Mouse (Mus musculus): Measurements from ENCODE around the gene Grid1. TPM values are rescaled to one million over a fixed set of nuclear protein-coding genes. Genes with fewer than 3 reads are reported as not detected.

Grid1 gene
- total and polyA plus RNA-seq, 3 experiments, result 0.05 TPM; not detected in 2

DNA sequence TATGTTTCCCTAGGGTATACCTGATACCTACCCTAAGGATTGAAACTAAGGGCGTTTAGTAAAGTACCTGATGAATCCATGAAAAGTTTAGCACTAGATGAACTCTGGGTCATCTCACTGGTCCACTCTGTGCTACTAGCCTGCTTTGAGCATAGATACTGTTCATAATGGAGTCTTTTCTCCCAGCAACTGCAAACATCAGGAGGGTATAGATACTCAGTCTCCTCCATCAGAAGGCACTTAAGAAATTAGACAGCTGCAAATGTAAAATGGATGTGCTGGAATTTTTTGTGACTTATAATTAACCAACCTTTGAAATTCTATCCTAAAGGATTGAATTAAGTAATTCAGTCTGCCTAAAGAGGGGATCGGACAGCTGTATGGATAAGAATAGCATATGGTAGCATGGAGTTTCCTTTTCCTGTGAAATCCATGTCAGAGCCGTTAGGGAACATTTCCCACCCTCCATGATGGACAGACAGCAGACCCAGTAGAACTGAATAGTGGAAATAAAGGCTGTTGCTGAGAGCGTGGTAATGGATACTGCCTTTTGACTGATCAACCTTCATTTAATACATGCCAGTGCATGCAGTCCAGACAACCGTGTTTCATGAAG lies 303.5 kb downstream of the Grid1 start:
- H3K9me3 ChIP-seq (replicated peaks), result no peaks in the 10 kb centered on the region
- no peaks in the 10 kb centered on the region for H3K36me3 ChIP-seq (replicated peaks)
- ATAC-seq (ENCODE audit: extremely low read depth, insufficient number of reproducible peaks, low FRiP score, poor library complexity, severe bottlenecking) (no peak), DNase-seq (ENCODE audit: low spot score) (no peak)
- no peaks in the 10 kb centered on the region for H3K27me3 ChIP-seq (ENCODE audit: insufficient read depth, low read length)
- no peak overlapping the region for H3K4me3 ChIP-seq (ENCODE audit: low read depth, low read length)
- TF ChIP-seq GATA1 (IDR thresholded peaks at IDR 0.05; ENCODE audit: borderline replicate concordance, low read length) (no peak), CTCF (IDR thresholded peaks at IDR 0.05; ENCODE audit: low read depth, low read length) (no peak), TAL1 (conservative IDR thresholded peaks at IDR 0.05; ENCODE audit: low read depth, low read length) (no peak), GATA2 (IDR thresholded peaks at IDR 0.05; ENCODE audit: borderline replicate concordance, low read depth, low read length) (no peak), POLR2AphosphoS5 (IDR thresholded peaks at IDR 0.05; ENCODE audit: insufficient replicate concordance, low read depth, low read length) (no peak)
- no peaks in the 10 kb centered on the region for H3K4me1 ChIP-seq (ENCODE audit: insufficient read depth, low read depth, low read length)

DNA sequence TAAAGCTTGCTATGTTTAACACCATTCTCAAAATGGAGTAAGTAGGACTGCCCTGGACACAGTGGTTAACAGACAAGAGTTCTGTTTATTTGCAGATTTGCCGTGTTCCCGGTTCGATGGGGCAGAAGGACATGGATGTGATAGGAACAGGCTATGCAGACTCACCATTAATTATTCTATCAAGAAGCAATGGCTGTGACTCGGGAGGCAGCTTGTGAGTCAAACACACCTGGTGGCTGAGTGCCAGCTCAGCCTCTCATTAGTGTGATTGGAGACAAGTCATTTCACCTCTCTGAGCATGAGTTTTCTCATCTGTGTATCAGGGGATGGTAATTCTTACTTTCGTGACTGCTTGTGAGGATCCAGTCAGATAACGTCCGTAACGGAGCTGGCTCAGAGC lies 307.7 kb downstream of the Grid1 start:
- no peak for DNase-seq (ENCODE audit: low spot score)
- H3K36me3 ChIP-seq (replicated peaks), result no peaks in the 10 kb centered on the region
- no peaks in the 10 kb centered on the region for H3K4me1 ChIP-seq (ENCODE audit: insufficient read depth, low read depth, low read length)
- H3K9me3 ChIP-seq (replicated peaks), result no peaks in the 10 kb centered on the region
- no peak overlapping the region for H3K4me3 ChIP-seq (ENCODE audit: low read depth, low read length)
- TF ChIP-seq CTCF (IDR thresholded peaks at IDR 0.05; ENCODE audit: low read depth, low read length), result no peak
- no peaks in the 10 kb centered on the region for H3K27me3 ChIP-seq (ENCODE audit: insufficient read depth, low read length)
- no peak for ATAC-seq (ENCODE audit: extremely low read depth, insufficient number of reproducible peaks, low FRiP score, poor library complexity, severe bottlenecking)

DNA sequence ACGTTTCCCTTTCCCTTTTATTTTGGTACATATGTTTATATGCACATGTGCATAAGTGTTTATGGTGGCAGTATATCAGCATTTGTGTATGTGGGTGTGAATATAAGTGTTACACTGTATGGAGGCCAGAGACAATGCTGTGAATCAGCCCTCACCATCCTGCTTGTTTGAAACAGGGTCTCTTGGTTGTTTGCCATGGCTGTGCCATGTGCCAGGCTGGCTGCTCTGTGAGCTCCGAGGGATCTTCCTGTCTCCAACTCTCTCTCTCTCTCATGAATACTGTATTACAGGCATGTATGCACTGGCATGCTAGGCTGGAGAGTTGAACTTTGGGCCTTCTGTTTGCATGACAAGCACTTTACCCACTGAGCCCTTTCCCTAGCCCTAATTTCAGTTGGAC lies 315.1 kb downstream of the Grid1 start:
- DNase-seq (ENCODE audit: low spot score), result no peak
- Histone ChIP-seq H3K27me3 (ENCODE audit: insufficient read depth, low read length) (no peaks in the 10 kb centered on the region), H3K9me3 (replicated peaks) (no peaks in the 10 kb centered on the region), H3K4me1 (ENCODE audit: insufficient read depth, low read depth, low read length) (no peaks in the 10 kb centered on the region), H3K4me3 (ENCODE audit: low read depth, low read length) (no peak overlapping the region), H3K36me3 (replicated peaks) (no peaks in the 10 kb centered on the region)
- no peak for ATAC-seq (ENCODE audit: extremely low read depth, insufficient number of reproducible peaks, low FRiP score, poor library complexity, severe bottlenecking)
- TF ChIP-seq POLR2AphosphoS5 (IDR thresholded peaks at IDR 0.05; ENCODE audit: insufficient replicate concordance, low read depth, low read length), result no peak
- TF ChIP-seq GATA1 (IDR thresholded peaks at IDR 0.05; ENCODE audit: borderline replicate concordance, low read length), result no peak
- no peak for TF ChIP-seq CTCF (IDR thresholded peaks at IDR 0.05; ENCODE audit: low read depth, low read length)
- TF ChIP-seq GATA2 (IDR thresholded peaks at IDR 0.05; ENCODE audit: borderline replicate concordance, low read depth, low read length), result no peak

DNA sequence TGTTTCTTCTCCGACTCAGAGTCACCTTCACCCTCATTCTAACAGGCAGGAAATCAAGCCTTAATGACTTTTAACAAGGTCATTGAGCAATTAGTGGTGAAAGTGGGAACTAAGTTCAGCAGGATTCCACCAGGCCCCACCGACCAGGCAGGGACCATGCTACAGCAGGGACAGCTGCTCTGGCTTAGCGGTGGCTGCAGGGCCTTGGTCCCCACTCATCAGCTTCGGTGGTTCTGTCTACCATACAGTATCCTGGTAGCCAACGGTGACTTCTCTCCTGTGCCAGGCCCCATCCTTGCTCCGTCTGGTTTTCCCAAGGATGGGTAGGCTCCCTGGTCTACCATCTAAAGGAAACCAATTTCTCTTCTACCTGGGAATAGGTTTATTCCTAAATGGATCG lies 318.2 kb downstream of the Grid1 start:
- H3K36me3 ChIP-seq (replicated peaks), result no peaks in the 10 kb centered on the region
- H3K9me3 ChIP-seq (replicated peaks), result no peaks in the 10 kb centered on the region
- H3K4me1 ChIP-seq (ENCODE audit: insufficient read depth, low read depth, low read length), result no peaks in the 10 kb centered on the region
- H3K4me3 ChIP-seq (ENCODE audit: low read depth, low read length), result no peak overlapping the region
- no peak for DNase-seq (ENCODE audit: low spot score)
- no peak for TF ChIP-seq CTCF (IDR thresholded peaks at IDR 0.05; ENCODE audit: low read depth, low read length)
- TF ChIP-seq POLR2AphosphoS5 (IDR thresholded peaks at IDR 0.05; ENCODE audit: insufficient replicate concordance, low read depth, low read length), result no peak
- TF ChIP-seq TAL1 (conservative IDR thresholded peaks at IDR 0.05; ENCODE audit: low read depth, low read length), result no peak
- TF ChIP-seq GATA1 (IDR thresholded peaks at IDR 0.05; ENCODE audit: borderline replicate concordance, low read length), result no peak
- no peak for TF ChIP-seq GATA2 (IDR thresholded peaks at IDR 0.05; ENCODE audit: borderline replicate concordance, low read depth, low read length)
- ATAC-seq (ENCODE audit: extremely low read depth, insufficient number of reproducible peaks, low FRiP score, poor library complexity, severe bottlenecking), result no peak
- H3K27me3 ChIP-seq (ENCODE audit: insufficient read depth, low read length), result no peaks in the 10 kb centered on the region

DNA sequence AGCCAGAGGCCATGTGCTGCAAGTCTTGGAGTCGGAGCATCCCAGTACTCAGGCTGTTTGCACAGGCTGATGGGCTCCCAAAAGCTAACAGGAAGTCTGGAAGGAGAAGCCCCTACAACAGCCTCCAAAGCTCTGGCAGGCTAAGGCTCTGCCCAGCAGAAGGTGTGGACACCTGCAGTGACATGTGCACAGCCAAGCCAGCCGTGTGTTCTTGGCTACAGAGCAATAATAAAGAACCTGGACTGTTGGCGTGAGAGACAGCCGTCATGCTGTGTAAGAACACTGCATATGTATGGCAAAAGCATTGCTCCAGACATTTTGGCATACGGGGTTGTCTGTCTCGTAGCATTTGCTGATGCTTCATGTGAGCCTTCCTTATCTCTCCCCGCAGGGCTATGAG lies 319.9 kb downstream of the Grid1 start:
- no peak overlapping the region for H3K4me3 ChIP-seq (ENCODE audit: low read depth, low read length)

DNA sequence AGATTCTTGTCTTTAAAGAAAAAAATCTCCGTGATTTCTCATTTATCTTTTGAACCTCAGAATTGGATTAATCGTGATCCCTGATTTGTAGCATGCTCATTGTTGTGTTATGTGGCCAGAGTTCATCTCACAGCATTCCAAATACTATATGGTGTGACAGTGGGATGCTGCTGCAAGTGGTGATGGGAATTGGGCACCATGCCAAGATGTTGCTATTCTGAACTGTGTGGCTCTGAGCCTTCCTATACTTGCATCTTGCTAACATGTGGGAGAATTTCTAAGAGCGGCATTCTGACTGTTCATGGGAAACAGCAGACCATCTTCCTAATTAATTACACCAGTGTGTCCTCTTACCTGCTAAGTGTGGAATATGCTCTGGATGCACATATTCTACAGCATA lies 332.5 kb downstream of the Grid1 start:
- Histone ChIP-seq H3K4me3 (ENCODE audit: low read depth, low read length) (no peak overlapping the region), H3K36me3 (replicated peaks) (no peaks in the 10 kb centered on the region), H3K9me3 (replicated peaks) (no peaks in the 10 kb centered on the region), H3K4me1 (ENCODE audit: insufficient read depth, low read depth, low read length) (no peaks in the 10 kb centered on the region), H3K27me3 (ENCODE audit: insufficient read depth, low read length) (no peaks in the 10 kb centered on the region)
- no peak for ATAC-seq (ENCODE audit: extremely low read depth, insufficient number of reproducible peaks, low FRiP score, poor library complexity, severe bottlenecking)
- TF ChIP-seq CTCF (IDR thresholded peaks at IDR 0.05; ENCODE audit: low read depth, low read length) (no peak), TAL1 (conservative IDR thresholded peaks at IDR 0.05; ENCODE audit: low read depth, low read length) (no peak), POLR2AphosphoS5 (IDR thresholded peaks at IDR 0.05; ENCODE audit: insufficient replicate concordance, low read depth, low read length) (no peak), GATA2 (IDR thresholded peaks at IDR 0.05; ENCODE audit: borderline replicate concordance, low read depth, low read length) (no peak), GATA1 (IDR thresholded peaks at IDR 0.05; ENCODE audit: borderline replicate concordance, low read length) (no peak)
- DNase-seq (ENCODE audit: low spot score), result no peak

More for the DNA sequence above, 319.9 kb downstream of the Grid1 start:
- H3K4me1 ChIP-seq (ENCODE audit: insufficient read depth, low read depth, low read length), result no peaks in the 10 kb centered on the region
- H3K27me3 ChIP-seq (ENCODE audit: insufficient read depth, low read length), result no peaks in the 10 kb centered on the region
- H3K9me3 ChIP-seq (replicated peaks), result no peaks in the 10 kb centered on the region
- ATAC-seq (ENCODE audit: extremely low read depth, insufficient number of reproducible peaks, low FRiP score, poor library complexity, severe bottlenecking) (no peak), DNase-seq (ENCODE audit: low spot score) (no peak)
- TF ChIP-seq POLR2AphosphoS5 (IDR thresholded peaks at IDR 0.05; ENCODE audit: insufficient replicate concordance, low read depth, low read length) (no peak), TAL1 (conservative IDR thresholded peaks at IDR 0.05; ENCODE audit: low read depth, low read length) (no peak), CTCF (IDR thresholded peaks at IDR 0.05; ENCODE audit: low read depth, low read length) (no peak), GATA2 (IDR thresholded peaks at IDR 0.05; ENCODE audit: borderline replicate concordance, low read depth, low read length) (no peak), GATA1 (IDR thresholded peaks at IDR 0.05; ENCODE audit: borderline replicate concordance, low read length) (no peak)
- no peaks in the 10 kb centered on the region for H3K36me3 ChIP-seq (replicated peaks)
